Mouse (Mus musculus) naive thymus-derived CD4-positive, alpha-beta T cell, adult 2 months (primary cell): ENCODE results near the gene Olfr63.
"Not testable (repeated sequence)": the region's sequence is repeated elsewhere in the genome, so short reads cannot be mapped to it uniquely, and the experiment has no call there.

Source experiments
- DNase-seq: peaks from one replicate; pipeline ENCODE4 v3.0.0-alpha.2; 2011; ENCODE audit warnings: low read depth

Olfr63 gene

GRCm38 (mm10) chr17:33264376-33264775, at the start of gene Olfr63:
TSS of gene Olfr63 (plus strand) at chr17:33264676.
- no peak for DNase-seq

- no peak for DNase-seq
These were observed 42.9 kb upstream of the Olfr63 start, which contains the start of gene Olfr1564 for GRCm38 (mm10) chr17:33221590-33221989. TSS of gene Olfr1564 (minus strand) at chr17:33221690.

GRCm38 (mm10) chr17:33236646-33237045, 27.8 kb upstream of the Olfr63 start:
- not testable (repeated sequence) for DNase-seq

GRCm38 (mm10) chr17:33254530-33255318, 9.8 kb upstream of the Olfr63 start, which contains the start of gene Zfp955a:
TSS of gene Zfp955a (minus strand) at chr17:33255145.
- DNase-seq: not testable (repeated sequence)

- not testable (repeated sequence) for DNase-seq
These were observed 9.2 kb upstream of the Olfr63 start for GRCm38 (mm10) chr17:33255319-33255657.

GRCm38 (mm10) chr17:33268907-33269306, 4.4 kb downstream of the Olfr63 start:
- DNase-seq: no peak

GRCm38 (mm10) chr17:33289039-33289875, 24.8 kb downstream of the Olfr63 start, which contains the start of gene Zfp955b:
TSS of gene Zfp955b (plus strand) at chr17:33289544.
- DNase-seq: not testable (repeated sequence)

GRCm38 (mm10) chr17:33289876-33290149, 25.3 kb downstream of the Olfr63 start:
- not testable (repeated sequence) for DNase-seq
